Mouse (Mus musculus): Measurements from ENCODE around the gene Slc45a1.
"Not testable (repeated sequence)": the region's sequence is repeated elsewhere in the genome, so short reads cannot be mapped to it uniquely, and the experiment has no call there.

Gene Slc45a1

GRCm38 (mm10) chr4:150603366-150604061, 48.5 kb downstream of the Slc45a1 start:
- DNase-seq (ENCODE audit: low spot score), result no peak

DNA sequence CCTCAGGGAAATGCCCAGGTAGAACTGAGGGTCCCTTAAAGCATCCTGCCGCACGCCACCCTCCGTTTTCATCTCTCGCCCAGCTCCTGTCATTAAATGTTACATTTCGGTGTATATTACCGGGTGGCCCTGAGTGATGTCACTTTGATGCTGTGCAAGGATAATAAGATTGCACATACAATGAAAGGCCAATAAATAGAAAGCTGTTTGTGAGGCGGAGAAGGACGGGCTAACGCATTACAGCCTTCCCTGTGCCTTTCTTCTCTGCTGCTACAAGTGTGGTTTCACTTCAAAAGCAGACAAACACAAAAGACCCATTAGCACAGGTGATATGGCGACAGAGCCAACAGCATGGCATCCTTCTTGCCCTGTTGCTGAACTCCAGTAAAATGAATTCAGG, 50.5 kb downstream of the Slc45a1 start:
- no peak for DNase-seq (ENCODE audit: low spot score)

GRCm38 (mm10) chr4:150600503-150600902, 51.5 kb downstream of the Slc45a1 start:
- DNase-seq (ENCODE audit: low spot score), result not testable (repeated sequence)

GRCm38 (mm10) chr4:150599119-150599992, 52.6 kb downstream of the Slc45a1 start:
- DNase-seq (ENCODE audit: low spot score), result no peak

GRCm38 (mm10) chr4:150598686-150599085, 53.3 kb downstream of the Slc45a1 start:
- DNase-seq (ENCODE audit: low spot score), result no peak

DNA sequence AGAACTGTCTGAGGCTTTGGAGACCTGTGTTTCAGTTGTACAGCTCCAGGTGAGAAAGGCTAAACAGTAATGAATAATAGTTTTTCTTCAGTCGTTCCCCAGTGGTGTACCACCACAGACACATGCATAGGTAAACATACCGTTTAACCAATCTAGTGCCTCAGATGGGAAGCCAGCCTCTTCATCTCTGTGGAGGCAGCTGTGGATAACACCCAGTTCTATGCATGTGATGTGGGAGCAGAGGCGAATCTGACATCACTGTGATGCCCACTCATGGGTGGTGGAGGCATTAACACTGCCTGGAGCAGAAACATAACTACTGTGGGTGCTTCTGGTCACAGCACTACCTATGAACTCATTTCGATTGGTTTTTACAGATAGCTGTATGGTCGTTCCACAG, 56.0 kb downstream of the Slc45a1 start:
- DNase-seq (ENCODE audit: low spot score), result no peak

DNA sequence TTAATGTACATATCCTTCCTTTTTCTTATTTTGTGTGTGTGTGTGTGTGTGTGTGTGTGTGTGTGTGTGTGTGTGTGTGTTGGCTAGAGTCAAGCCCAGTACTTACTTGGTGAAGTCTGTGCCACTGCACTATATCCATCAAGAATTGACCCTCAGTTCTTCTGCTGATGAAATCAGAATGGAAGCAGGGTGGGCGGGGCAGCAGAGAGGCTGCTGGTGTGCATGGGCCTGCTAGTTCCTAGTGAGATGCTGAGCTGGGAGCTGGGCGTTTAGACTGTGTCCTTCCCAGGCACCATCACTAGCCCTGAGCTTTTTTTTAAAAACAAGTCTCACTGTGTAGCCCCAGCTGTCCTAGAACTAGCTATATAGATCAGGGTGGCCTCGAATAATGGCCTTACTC, 56.9 kb downstream of the Slc45a1 start:
- no peak for DNase-seq (ENCODE audit: low spot score)

DNA sequence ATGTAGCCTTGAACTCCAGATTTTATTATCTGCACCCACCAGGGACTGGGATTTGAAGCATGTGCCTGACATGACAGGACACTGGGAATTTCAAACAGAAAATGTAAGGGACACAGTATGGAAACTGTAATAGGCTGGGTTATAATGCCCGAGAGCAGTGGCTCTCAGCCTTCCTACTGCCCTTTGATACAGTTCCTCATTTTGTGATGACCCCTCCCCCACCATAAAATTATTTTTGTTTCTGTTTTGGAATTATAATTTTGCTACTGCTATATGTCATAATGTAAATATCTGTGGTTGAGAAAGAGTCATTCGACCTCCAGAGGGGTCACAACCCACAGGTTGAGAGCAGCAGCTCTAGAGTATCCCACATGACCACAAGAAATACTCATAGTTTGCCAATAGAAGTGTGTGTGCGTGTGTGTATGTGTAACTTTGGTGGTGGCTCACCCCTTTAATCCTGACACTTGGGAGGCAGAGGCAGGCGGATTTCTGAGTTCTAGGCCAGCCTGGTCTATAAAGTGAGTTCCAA, 57.6 kb downstream of the Slc45a1 start:
- no peak for DNase-seq (ENCODE audit: low spot score)

GRCm38 (mm10) chr4:150593473-150594217, 58.3 kb downstream of the Slc45a1 start:
- no peak for DNase-seq (ENCODE audit: low spot score)

DNA sequence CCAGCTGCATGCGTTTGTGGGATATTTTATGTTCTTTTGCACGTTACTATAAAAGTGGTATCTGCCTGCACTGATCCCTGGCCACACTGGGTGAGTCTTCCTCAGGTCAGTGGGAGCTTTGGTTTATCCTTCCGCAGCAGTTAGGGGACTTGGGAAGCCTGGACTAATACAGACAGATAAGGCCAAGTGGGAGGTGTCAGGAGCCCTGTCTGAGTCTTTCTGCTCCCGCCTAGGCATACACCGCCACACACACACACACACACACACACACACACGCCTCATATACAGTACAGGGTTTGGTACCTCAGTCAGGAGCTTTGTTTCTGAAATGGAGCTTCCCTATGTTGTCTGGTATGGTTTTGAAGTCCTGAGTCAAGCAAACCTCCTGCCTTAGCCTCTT, 59.9 kb downstream of the Slc45a1 start:
- no peak for DNase-seq (ENCODE audit: low spot score)

- no peak for DNase-seq (ENCODE audit: low spot score)
Observed at GRCm38 (mm10) chr4:150591602-150592001, 60.4 kb downstream of the Slc45a1 start.

GRCm38 (mm10) chr4:150590621-150591282, 61.2 kb downstream of the Slc45a1 start:
- DNase-seq (ENCODE audit: low spot score), result no peak

DNA sequence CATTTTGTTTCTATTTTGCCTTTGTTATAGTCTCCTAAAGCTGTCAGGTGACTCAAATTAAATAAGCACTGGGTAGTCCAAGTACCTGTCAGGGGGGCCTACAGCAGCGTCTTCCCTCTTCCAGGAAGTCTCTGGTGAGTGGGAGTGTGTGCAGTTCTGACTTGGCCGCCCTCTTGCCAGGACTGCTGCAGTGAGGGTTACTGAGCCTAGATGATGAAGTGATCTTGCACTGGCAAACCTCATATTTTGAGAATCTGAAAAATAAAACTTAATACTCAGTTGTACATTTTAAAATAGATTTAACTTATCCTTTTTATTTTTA, 63.7 kb downstream of the Slc45a1 start:
- no peak for DNase-seq (ENCODE audit: low spot score)

GRCm38 (mm10) chr4:150587597-150588299, 64.2 kb downstream of the Slc45a1 start:
- DNase-seq (ENCODE audit: low spot score), result no peak

GRCm38 (mm10) chr4:150586275-150586674, 65.7 kb downstream of the Slc45a1 start:
- no peak for DNase-seq (ENCODE audit: low spot score)

GRCm38 (mm10) chr4:150585800-150586199, 66.2 kb downstream of the Slc45a1 start:
- no peak for DNase-seq (ENCODE audit: low spot score)

DNA sequence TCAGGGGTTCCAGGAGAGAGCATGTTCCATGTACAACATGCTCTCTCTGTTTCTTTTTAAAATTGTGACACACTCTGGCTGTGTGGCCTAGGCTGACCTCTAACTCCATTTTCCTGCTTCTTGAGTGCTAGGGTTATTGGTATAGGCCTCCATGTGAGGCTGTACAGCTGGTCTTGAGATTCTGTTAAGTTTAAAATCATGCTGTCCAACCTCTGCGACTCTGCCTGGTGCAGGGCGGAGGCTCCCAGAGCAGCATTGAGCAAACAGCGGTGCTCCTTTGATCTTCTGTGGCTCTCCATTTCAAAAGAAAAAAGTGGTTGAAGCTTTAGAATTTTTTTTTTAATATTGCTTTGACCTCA, 68.2 kb downstream of the Slc45a1 start:
- DNase-seq (ENCODE audit: low spot score), result no peak

DNA sequence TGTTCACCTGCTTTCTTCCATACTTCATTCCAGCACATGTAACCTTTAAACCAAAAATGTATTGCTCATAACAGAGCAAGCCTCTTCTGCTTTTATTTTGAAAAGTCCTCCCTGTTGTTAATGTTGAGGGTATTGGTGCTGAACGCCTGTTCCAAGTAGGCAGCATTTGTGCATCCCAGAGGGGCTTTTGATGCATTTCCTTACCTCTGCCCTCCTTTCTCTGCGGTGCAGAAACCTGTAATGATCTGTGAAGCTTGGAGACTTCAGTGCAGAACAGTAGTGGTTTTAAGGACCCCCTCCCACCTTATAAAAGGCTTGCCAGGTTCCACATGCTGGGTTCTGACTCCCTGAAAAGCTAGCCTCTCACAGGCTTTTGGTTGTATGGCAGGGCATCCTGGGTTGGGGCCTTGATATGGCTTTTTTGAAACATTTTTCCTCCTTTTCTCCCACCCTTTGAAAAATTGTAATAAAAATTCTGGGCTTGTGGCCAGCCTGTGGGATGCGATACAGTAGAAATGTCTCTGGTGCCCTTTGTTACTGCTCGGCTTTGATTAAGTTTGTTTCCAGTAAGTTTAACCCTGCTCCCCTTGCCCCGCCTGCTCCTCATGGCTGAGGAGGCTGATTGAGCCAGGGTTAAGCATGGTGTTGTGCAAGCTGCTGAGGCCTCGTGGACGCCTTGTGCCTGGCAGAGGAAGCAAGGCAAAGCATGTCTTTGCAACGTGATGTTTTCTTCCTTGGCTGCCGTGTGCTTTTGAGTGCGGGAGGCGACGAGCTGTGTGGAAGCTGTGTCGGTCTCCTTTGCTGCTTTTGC, 68.8 kb downstream of the Slc45a1 start:
- peak; percentile 85 for DNase-seq (ENCODE audit: low spot score)

DNA sequence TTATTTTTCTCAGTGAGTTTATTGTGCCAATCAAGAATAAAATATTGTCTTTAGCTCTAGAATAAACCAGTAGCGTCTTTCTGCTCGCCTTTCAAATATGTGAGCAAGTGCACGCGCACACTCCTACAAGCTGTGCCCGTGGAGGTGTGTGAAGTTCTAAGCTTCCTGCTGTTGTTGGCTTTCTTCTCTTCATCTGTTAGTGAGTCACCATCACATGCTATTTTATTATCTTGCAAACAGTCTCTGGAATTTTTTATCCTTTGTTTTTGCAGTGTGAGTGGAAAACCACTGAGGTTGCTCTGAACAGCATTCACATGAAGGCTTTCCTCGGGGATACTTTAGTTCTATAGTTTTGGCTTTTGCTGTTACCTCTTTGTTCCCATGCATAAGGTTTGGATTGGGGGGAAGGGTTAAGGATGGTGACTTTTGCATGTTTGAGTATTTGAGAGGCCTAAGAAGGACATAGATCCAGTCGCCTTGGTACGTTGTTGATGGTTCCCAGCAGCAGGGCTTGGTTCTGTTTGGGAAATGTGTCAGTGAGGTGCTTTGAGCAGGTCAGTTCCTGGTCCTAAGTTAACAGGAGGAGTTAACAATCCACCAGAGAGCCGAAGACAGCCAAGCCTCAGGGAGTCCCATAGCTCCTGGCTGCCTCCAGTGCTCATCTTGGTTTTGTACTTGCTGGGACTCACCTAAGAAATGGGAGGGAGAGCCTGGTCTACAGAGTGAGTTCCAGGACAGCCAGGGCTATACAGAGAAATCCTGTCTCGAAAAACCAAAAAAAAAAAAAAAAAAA, 69.8 kb downstream of the Slc45a1 start:
- no peak for DNase-seq (ENCODE audit: low spot score)

Data from testis, postnatal 14 days (tissue).